Mouse (Mus musculus): ENCODE measurements around the gene C1ql2. TPM values are rescaled to one million over a fixed set of nuclear protein-coding genes. Genes with fewer than 3 reads are reported as not detected.

The C1ql2 gene
- polyA plus RNA-seq, 1 experiment from 2014 or later: 7.2 TPM

Other genes starting within 250 kb of the C1ql2 start
- 1,624 and 1,630 TPM in 2 replicates for gene Dbi, start 219.5 kb upstream of the C1ql2 start, polyA plus RNA-seq (2015; fragmentation: Nextera tagmentation; extraction: Ambion mirVana)
- gene 3110009E18Rik, start 219.4 kb upstream of the C1ql2 start, polyA plus RNA-seq (2015; fragmentation: Nextera tagmentation; extraction: Ambion mirVana): 13.5 and 15.3 TPM in 2 replicates
- gene Steap3, start 67.9 kb upstream of the C1ql2 start, polyA plus RNA-seq (2015; fragmentation: Nextera tagmentation; extraction: Ambion mirVana): 3.5 and 4.4 TPM in 2 replicates
- gene Marco, start 164.4 kb downstream of the C1ql2 start, polyA plus RNA-seq (2015; fragmentation: Nextera tagmentation; extraction: Ambion mirVana): 0.10 TPM in 1 of 2 replicates, not detected in the other